Mouse (Mus musculus) thymus, adult 2 months (tissue): ENCODE data around the gene Utrn. TPM values are rescaled to one million over a fixed set of nuclear protein-coding genes. Genes with fewer than 3 reads are reported as not detected.

Experiments used
- DNase-seq: peaks from one replicate; pipeline ENCODE4 v3.0.0; 2021
- H3K27ac ChIP-seq: fragments of 200-500 bp; 2 replicates; pipeline ENCODE4 v1.5.1; 2012; ENCODE audit warnings: low read length, control low read depth; ENCODE audit not compliant: control insufficient read depth, insufficient read depth
- H3K27me3 ChIP-seq: fragments of 200-500 bp; 2 replicates; pipeline ENCODE4 v1.6.1; 2012; ENCODE audit warnings: mild to moderate bottlenecking, low read length, moderate library complexity, mixed read lengths; ENCODE audit not compliant: control insufficient read depth, insufficient read depth
- H3K36me3 ChIP-seq: fragments of 200-500 bp; 2 replicates; pipeline ENCODE4 v1.6.1; 2012; ENCODE audit warnings: mild to moderate bottlenecking, low read length, moderate library complexity; ENCODE audit not compliant: control insufficient read depth, insufficient read depth
- H3K4me1 ChIP-seq: fragments of 200-500 bp; replicated peaks from 2 replicates; pipeline ENCODE4 v1.6.1; 2012; ENCODE audit warnings: low read length; ENCODE audit not compliant: control insufficient read depth, insufficient read depth
- H3K4me3 ChIP-seq: fragments of 200-500 bp; 2 replicates; pipeline ENCODE4 v1.5.1; 2012; ENCODE audit warnings: mild to moderate bottlenecking, low read length, control low read depth, moderate library complexity; ENCODE audit not compliant: control insufficient read depth, insufficient read depth
- CTCF ChIP-seq: fragments of 200-500 bp; IDR thresholded peaks from 2 replicates; pipeline ENCODE4 v1.5.1; 2012; ENCODE audit warnings: mild to moderate bottlenecking, control low read depth, low read length, moderate library complexity, borderline replicate concordance; ENCODE audit not compliant: control insufficient read depth, poor library complexity, insufficient read depth; ENCODE audit errors: extremely low read depth
- POLR2A ChIP-seq: fragments of 200-500 bp; IDR thresholded peaks from 2 replicates; pipeline ENCODE4 v1.6.1; 2012; ENCODE audit warnings: mild to moderate bottlenecking, low read length, control low read depth, moderate library complexity; ENCODE audit not compliant: control insufficient read depth, poor library complexity, insufficient read depth; ENCODE audit errors: extremely low read depth
- WGBS: fragments of 180-500 bp; shearing (Covaris S2); methylation state at CpG from one replicate; pipeline ENCODE4 v1.1.7; 2018; 5-methylcytosine and 5-hydroxymethylcytosine counted together
- polyA plus RNA-seq: library from polyadenylated mRNA; depleted of rRNA; stranded (reverse); fragments of >200 nt; gene quantifications from 2 replicates; pipeline ENCODE4 v1.2.3, GENCODE M21; 2012; rRNA removed

Utrn gene
- polyA plus RNA-seq, 1 experiment, result 30.3 TPM

DNA sequence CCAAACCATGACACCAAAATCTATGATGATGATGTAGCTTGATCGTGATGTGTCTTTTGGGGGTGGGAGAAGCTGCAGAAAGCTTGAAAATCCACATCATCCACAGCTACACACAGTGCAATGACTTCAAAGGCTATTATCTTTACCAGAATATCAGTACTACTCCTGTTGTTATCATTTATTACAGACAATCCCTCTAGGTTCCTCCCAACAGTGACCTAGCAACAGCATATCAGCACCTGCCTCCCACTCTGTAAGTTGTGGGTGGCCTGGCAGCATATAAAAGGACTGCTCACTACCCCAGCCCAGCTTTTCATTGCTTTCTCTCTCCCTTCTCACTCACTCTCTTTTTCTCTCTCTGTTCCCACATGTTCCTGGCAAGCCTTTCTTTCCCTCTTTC lies 494.4 kb downstream of the Utrn start:
- H3K4me1 ChIP-seq, result no peaks in the 10 kb centered on the region
- H3K36me3 ChIP-seq, result no peaks in the 10 kb centered on the region
- H3K27ac ChIP-seq, result no peak overlapping the region
- DNase-seq, result no peak
- TF ChIP-seq CTCF, result no peak
- TF ChIP-seq POLR2A, result no peak
- WGBS, result 88% methylated on average over 1 of the region's 1 CpGs
- no peaks in the 10 kb centered on the region for H3K27me3 ChIP-seq
- H3K4me3 ChIP-seq, result no peak overlapping the region

GRCm38 (mm10) chr10:12354556-12354955 lies 514.6 kb downstream of the Utrn start:
- Histone ChIP-seq H3K4me1 (no peaks in the 10 kb centered on the region), H3K27me3 (no peaks in the 10 kb centered on the region), H3K36me3 (no peaks in the 10 kb centered on the region), H3K4me3 (no peak overlapping the region), H3K27ac (no peak overlapping the region)
- DNase-seq, result no peak
- 87% methylated on average over 4 of the region's 4 CpGs for WGBS
- TF ChIP-seq POLR2A (no peak), CTCF (no peak)

DNA sequence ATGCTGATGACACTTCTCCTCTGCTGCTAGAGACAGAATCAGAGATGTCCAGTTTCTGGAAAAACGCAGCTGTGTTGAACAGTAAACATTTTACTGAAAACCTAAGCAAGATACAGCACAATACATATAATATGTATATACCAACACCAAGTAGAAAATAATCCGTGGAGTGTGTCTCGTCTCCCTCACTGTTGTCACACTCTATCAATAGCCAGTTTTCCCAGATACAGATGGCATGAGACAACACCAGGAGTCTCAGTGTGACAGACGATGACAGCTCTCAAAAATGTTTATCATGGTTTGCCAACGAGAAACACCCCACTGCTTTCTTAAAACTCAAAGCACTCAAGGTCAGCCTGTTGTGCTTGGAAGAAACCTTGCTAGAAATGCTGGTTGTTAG lies 515.1 kb downstream of the Utrn start:
- Histone ChIP-seq H3K27ac (no peak overlapping the region), H3K36me3 (no peaks in the 10 kb centered on the region), H3K27me3 (no peaks in the 10 kb centered on the region), H3K4me1 (no peaks in the 10 kb centered on the region), H3K4me3 (no peak overlapping the region)
- TF ChIP-seq POLR2A (no peak), CTCF (no peak)
- WGBS, result 87% methylated on average over 5 of the region's 5 CpGs
- no peak for DNase-seq

DNA sequence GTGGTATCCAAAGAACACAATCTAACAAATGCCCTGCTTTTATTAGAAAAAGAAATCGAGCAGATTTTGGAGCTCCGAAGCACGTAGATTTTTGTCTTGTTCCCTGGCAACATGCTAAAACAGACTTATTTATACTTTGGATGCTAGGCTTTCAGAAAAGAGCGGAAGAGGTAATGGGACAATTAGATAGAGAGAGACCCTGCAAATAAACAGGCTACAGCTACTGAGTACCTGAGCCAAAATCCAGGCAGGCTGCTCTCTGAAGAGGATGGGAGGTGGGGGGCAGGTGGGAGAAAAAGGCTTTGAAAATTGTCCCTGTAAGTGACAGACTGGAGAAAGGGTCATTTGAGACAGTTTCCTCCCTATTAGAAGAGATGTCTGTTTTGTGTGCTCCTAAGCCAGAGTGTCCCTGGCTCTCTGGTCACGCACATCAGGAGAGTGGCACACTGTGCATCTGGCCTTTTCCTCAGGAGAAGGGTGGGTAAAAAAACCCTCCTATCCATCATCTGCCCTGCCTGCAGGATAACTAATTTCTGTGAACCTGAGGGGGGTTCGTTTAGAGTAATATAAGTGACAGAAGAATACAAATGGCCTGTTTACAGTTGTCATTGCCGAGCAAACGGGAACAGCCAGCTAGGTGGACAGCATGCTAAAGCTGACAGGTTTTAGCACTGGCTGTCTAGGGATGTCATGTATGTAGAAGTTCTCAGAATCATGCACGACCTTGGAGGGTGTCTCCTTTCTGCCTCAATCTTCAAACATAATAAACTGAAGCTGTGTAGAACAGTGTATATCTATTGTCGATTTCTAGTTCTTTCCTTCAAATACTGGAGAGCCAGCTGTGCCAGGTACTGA lies 529.2 kb downstream of the Utrn start:
- no peaks in the 10 kb centered on the region for H3K27me3 ChIP-seq
- TF ChIP-seq POLR2A, result no peak
- H3K4me1 ChIP-seq, result no peaks in the 10 kb centered on the region
- no peak for DNase-seq
- no peak overlapping the region for H3K4me3 ChIP-seq
- no peaks in the 10 kb centered on the region for H3K36me3 ChIP-seq
- 86% methylated on average over 10 of the region's 10 CpGs for WGBS
- H3K27ac ChIP-seq, result no peak overlapping the region

DNA sequence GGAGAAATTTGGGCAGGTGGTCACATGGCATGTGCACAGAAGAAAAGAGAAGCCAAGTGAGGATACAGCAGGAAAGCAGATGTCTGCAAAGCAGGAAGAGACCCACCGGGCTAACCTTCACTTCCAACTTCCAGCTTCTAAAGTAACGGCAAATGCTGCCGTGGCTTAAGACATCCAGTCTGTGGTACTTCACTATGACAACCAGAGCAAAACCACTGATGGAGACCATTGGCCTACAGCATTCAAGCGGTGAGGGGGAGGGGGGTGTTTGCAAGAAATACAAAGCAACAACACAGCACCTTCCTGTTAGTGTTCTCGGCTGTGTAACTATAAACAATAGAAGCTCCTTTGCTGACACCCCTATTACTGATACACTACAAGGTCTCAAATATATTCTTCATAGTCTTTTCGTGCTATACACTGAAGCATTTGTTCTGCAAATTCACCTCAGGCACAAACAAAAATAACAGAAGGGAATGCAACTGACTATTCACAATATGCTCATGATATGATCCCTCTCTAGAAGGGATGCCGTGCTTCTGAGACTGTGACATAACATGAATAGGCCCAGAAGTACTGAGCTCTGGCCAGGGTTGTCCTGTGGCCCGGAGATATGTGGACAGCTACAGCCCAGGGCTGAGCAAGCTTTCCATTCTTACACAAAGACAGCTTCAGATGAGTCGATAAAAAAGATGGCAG lies 530.0 kb downstream of the Utrn start:
- Histone ChIP-seq H3K27me3 (no peaks in the 10 kb centered on the region), H3K27ac (no peak overlapping the region), H3K36me3 (no peaks in the 10 kb centered on the region), H3K4me3 (no peak overlapping the region), H3K4me1 (no peaks in the 10 kb centered on the region)
- TF ChIP-seq CTCF (no peak), POLR2A (no peak)
- DNase-seq, result no peak
- 81% methylated on average over 9 of the region's 9 CpGs for WGBS

Other genes with a start within 250 kb of the Utrn start
- gene Stx11, start 94.9 kb upstream of the Utrn start, polyA plus RNA-seq, result 10.5 and 11.1 TPM in 2 replicates
- 51.3 and 57.4 TPM in 2 replicates for gene Sf3b5, start 136.0 kb upstream of the Utrn start, polyA plus RNA-seq
- gene Plagl1, start 191.1 kb upstream of the Utrn start, polyA plus RNA-seq, result 8.8 and 12.4 TPM in 2 replicates